Mouse (Mus musculus) skeletal muscle tissue, postnatal 0 days (tissue): ENCODE measurements around the gene Car8. TPM values are rescaled to one million over a fixed set of nuclear protein-coding genes. Genes with fewer than 3 reads are reported as not detected.

Experiments
- microRNA-seq, 2 experiments: library from miRNA; unstranded; fragments of <30 nt; microRNA quantifications; one replicate each; pipeline ENCODE4; 2016
- polyA plus RNA-seq: library from polyadenylated mRNA; unstranded; fragments of >200 nt; fragmentation: Nextera tagmentation; extraction: Ambion mirVana; gene quantifications from 2 replicates; pipeline ENCODE4 v1.2.1, GENCODE M21; 2015

The Car8 gene
- polyA plus RNA-seq, result 1.9 and 2.4 TPM in 2 replicates

GRCm38 (mm10) chr4:8238560-8239305 is at the start of gene Car8:
Car8 (minus strand) TSS chr4:8239041.

Small RNAs within 50 kb of the gene (microRNA-seq; reads per million reads assigned to microRNA genes)
- 0 reads per million in 2 experiments for gene Gm25355
